Mouse (Mus musculus) cortical plate, adult 2 months (tissue): ENCODE results near the gene Ypel4. TPM values are rescaled to one million over a fixed set of nuclear protein-coding genes. Genes with fewer than 3 reads are reported as not detected.

ENCODE experiments used
- H3K27ac ChIP-seq: fragments of 200-500 bp; 2 replicates; pipeline ENCODE4 v1.5.1; 2012; ENCODE audit warnings: low read length, control low read depth, inconsistent platforms; ENCODE audit not compliant: insufficient read depth
- H3K4me1 ChIP-seq: fragments of 200-500 bp; 2 replicates; pipeline ENCODE4 v1.6.1; 2011; ENCODE audit warnings: low read length; ENCODE audit not compliant: control insufficient read depth, insufficient read depth
- H3K4me3 ChIP-seq: fragments of 200-500 bp; 2 replicates; pipeline ENCODE4 v1.5.1; 2011; ENCODE audit warnings: mild to moderate bottlenecking, low read length, control low read depth; ENCODE audit not compliant: insufficient read depth
- CTCF ChIP-seq: fragments of 200-500 bp; IDR thresholded peaks from 2 replicates; pipeline ENCODE4 v1.5.1; 2011; ENCODE audit warnings: mild to moderate bottlenecking, control low read depth, low read length; ENCODE audit not compliant: insufficient read depth; ENCODE audit errors: extremely low read depth
- POLR2A ChIP-seq: fragments of 200-500 bp; IDR thresholded peaks from 2 replicates; pipeline ENCODE4 v1.6.1; 2011; ENCODE audit warnings: mild to moderate bottlenecking, low read length, control low read depth; ENCODE audit not compliant: insufficient read depth; ENCODE audit errors: extremely low read depth
- polyA plus RNA-seq: library from polyadenylated mRNA; depleted of rRNA; stranded (reverse); fragments of >200 nt; gene quantifications from 2 replicates; pipeline ENCODE4 v1.2.3, GENCODE M21; 2012; rRNA removed

Gene Ypel4
- 129 and 156 TPM in 2 replicates for polyA plus RNA-seq

DNA sequence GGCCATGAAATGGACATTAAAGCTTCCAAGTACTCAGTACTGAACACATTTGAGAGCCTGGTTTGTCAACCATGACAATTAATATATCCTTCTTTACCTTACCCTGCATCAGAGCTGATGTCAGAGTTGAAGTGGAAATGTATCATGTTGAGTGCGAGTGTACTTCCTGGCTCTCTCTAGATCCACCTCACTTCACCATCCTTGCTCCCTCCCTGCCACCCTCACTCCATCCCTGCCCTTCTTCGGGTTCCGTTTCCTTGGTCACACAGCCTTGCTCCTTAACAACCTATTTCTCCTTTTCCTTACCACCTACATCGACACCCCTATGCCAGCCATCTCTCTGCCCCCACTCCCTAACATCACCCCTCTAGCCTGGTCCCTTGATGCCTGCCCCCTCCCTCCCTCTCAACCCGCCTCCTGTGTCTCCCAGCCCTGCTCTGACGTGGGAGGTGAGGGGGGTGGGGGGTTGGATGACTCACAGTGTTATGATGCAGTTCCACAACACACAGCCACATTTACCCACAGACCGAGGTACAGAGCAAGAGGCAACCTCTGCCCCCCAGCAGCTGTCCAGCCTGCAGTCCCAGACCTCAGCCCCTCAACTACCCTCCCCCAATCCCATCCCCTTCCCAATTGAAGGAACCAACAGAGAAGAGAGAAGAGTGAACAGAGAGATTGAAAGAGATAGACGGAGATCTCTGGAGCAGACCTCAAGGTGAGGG, at the start of gene Ypel4:
Gene Ypel4, plus strand, starts transcription at position 480 of the 722 bp plus-strand sequence.
- peak; percentile 88 for TF ChIP-seq POLR2A
- TF ChIP-seq CTCF: no peak
- H3K4me1 ChIP-seq: no peaks in the 10 kb centered on the region
- peak within 1 kb of the TSS; percentile 82 for H3K4me3 ChIP-seq
- peak within 1 kb of the TSS; percentile 52 for H3K27ac ChIP-seq

DNA sequence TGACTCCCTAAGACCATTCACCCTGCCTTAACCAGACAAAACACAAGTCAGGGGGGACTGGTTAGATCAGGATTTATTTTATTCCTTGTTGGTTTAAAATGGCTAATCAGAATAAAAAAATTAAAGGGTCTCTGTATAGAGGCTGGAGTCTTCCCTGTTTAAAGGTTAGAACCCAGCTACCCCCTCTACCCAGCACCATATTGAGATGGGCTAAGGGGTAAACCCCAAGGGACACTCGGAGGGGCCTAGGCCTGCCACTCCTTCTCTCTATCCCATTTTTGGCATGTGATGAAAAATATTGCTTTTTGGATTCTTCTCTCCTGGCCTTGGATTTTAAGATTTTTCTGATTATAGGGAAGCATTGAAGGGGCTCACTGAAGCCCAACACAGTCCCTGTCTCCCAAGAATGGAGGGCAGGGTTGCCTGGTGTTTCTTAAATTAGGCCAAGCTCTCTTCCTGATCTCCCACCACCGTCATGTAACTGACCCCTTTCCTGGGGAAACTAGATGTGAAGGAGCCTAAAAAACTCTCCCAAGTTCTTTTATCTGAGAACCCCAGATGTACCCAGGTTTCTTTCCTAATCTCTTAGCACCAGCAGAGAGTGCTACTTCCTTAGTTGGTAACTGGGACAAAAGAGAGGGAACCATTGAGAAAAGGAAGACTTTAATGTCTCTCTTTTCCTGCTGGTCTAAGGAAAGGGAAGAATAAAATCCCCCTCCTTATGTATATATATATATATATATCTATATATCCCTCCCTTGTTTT, 45.6 kb upstream of the Ypel4 start:
- Histone ChIP-seq H3K4me1 (no peaks in the 10 kb centered on the region), H3K27ac (no peak overlapping the region), H3K4me3 (no peak overlapping the region)
- TF ChIP-seq CTCF (no peak), POLR2A (no peak)

DNA sequence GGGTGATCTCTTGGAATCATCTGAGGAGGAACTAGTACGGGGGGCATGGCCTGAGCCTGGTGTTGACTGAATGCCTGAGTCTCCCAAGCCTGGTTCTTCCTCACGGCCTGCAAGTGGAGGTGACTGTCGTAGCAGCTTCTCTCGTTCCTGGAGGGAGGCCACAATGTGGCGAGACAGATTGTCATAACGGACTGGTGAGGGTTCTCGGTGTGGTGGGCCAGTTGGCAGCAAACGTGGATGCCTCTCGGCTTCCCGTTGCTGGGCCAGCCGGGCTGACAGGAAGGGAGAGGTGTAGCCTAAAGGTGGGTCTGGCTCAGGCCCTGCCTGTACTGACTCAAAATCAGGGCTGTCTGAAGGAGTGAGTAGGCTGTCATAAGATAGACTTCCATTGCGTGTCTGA, 43.8 kb upstream of the Ypel4 start:
- Histone ChIP-seq H3K4me3 (no peak overlapping the region), H3K27ac (no peak overlapping the region), H3K4me1 (no peaks in the 10 kb centered on the region)
- TF ChIP-seq POLR2A: no peak
- TF ChIP-seq CTCF: no peak

DNA sequence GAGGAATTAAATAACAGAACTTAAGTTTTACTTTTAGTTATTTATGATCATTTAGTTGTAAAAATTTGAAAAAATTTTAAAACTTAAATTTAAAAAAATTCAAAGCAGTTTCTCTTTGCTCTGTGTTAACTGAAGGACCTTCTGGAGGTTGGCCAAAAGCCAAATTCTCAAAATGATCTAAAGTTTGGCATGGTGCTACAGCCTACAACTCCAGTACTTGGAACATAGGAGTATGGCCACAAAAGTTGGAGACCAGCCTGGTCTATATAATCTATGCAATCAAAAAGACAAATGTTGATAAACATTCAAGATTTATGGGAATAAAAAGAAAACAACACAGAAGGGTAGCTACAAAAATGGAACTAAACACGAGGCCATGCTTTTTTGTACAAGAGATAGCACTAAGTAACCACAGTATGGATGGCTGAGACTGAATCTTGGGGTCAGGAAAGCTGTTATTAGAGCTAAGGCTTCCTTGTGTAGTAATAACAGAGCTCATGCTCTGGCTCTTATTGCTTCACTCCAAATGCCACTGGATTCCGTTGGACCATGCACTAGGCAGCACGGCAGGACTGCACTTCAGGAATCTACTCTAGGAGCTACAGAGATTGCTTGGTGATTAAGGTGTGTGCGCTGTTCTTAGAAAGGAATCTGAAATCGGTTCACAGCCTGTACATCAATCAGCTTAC, 38.7 kb upstream of the Ypel4 start:
- TF ChIP-seq POLR2A (no peak), CTCF (no peak)
- no peak overlapping the region for H3K4me3 ChIP-seq
- H3K4me1 ChIP-seq: no peaks in the 10 kb centered on the region
- no peak overlapping the region for H3K27ac ChIP-seq

DNA sequence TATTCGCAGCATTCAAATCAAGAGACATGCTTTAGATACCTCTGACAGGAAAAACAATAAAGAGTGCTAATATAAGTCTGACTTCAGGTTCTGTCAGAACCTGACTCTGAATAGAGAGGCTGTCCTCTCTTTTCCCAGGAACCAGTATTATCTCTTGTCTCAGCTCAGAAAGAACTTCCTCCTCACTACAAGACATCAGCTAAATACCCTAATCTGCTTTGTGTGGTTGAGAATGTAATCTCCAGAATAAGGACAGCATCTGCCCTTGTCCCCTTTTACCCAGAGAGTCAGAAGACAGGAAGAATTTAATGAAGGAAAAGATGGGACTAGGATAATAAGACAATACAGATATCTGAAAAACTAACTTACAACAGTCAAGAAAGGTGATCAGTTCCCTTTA, 30.4 kb upstream of the Ypel4 start:
- no peak overlapping the region for H3K4me3 ChIP-seq
- H3K4me1 ChIP-seq: peaks cover 1% of the 10 kb centered on the region; the same call in 1 of the 2 replicates
- TF ChIP-seq CTCF: no peak
- no peak for TF ChIP-seq POLR2A
- no peak overlapping the region for H3K27ac ChIP-seq

DNA sequence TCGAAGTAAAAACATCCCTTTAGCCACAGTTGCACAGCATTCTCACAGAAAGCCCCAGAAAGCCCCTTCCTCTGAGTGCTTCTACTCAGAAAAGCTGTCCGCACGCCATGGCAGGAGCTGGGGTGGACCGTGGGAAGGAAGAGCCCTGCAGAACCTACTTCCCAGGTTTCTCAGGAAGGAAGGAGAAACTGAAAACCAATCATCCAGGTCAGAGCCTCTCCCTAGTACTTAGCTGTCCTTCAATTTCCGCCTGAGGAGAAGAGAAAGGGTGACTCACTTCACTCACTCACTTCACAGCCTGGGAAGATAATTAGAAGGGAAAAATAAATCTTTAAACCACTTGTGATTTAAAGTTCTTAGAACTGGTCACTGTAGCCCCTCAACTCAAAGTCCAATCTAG, 29.5 kb upstream of the Ypel4 start:
- Histone ChIP-seq H3K4me3 (no peak overlapping the region), H3K27ac (no peak overlapping the region), H3K4me1 (peaks cover 1% of the 10 kb centered on the region; the same call in 1 of the 2 replicates)
- no peak for TF ChIP-seq CTCF
- no peak for TF ChIP-seq POLR2A

DNA sequence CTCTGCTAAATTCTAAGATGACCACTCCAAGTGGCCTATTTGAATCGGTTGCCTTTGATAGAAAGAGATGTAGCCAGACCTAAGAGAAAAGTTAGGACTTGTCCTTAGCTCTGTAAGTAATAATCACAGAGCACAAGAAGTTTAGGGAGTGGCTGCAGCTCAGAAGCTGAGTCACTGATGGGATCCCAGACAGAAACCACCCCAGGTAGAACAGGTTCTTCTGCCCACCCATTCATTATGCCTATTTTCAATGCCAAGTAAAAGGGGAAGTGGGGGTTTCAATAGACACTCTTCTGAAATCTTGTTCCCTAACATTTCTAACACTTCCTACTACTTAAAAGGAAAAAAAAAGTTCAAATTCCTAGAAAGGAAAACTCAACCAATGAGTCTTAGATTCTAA, 28.6 kb upstream of the Ypel4 start:
- peaks cover 1% of the 10 kb centered on the region; the same call in 1 of the 2 replicates for H3K4me1 ChIP-seq

DNA sequence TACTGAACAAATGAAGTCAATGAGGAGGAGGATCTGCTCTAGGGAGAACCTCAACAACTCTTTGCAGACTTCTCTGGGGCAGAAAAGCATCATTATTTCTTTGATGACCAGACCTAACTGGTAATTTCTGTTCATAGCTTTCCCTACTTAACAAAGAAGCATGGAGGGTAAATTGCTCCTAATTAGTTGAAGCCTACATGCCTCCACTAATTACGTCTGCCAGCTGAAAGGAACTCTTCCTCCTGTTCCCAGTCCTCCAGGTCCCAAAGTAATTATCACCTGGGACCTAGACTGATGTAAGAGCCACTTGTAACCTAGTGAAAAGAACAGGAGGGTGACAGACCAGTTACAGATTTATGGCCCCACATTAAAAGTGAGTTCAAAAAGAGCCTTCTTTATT, 26.3 kb upstream of the Ypel4 start:
- H3K4me1 ChIP-seq: peaks cover 1% of the 10 kb centered on the region; the same call in 1 of the 2 replicates
- TF ChIP-seq CTCF: no peak
- H3K4me3 ChIP-seq: no peak overlapping the region
- no peak overlapping the region for H3K27ac ChIP-seq

More for the DNA sequence above, 28.6 kb upstream of the Ypel4 start:
- no peak overlapping the region for H3K27ac ChIP-seq
- TF ChIP-seq POLR2A (no peak), CTCF (no peak)
- no peak overlapping the region for H3K4me3 ChIP-seq

DNA sequence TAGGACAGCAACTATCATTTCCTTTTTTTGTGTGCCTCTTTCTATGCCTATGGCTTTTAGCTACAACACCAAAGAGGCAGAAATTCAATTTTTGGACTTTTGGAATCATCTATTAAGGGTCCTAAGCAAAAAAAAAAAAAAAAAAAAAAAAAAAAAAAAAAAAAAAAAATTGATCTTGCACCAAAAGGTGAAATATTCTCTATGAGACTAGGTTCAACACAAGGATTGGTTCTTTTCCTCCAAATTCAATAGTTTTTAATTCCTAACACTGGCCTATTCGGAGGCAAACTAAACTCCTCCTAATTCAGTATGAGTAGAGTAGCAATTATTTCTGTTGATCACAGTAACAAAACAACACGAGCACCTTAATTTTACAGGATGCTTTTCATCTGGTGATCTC, 22.0 kb upstream of the Ypel4 start:
- H3K4me3 ChIP-seq: no peak overlapping the region
- H3K4me1 ChIP-seq: peaks cover 4% of the 10 kb centered on the region; the same call in 1 of the 2 replicates
- H3K27ac ChIP-seq: no peak overlapping the region
- TF ChIP-seq POLR2A (no peak), CTCF (no peak)

DNA sequence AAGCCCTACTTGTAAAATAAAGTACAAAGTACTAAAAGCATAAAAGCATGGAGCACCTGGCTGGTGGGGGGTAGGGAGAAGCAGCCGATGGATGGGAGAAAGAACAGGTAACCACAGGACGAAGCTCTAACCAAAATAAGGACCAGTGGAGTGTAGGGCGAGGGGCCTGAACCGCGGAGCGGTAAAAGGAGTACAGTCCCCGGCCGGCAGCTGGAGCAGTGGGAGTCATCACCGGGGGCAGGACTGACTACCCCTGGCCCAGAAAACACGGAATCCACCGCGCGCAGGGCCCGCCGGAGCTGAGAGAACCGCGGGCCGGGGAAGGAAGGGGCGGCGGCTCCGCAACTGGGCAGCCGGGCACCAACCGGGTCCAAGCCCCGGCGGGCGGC, 19.4 kb upstream of the Ypel4 start:
- peaks cover 2% of the 10 kb centered on the region; the same call in 1 of the 2 replicates for H3K4me1 ChIP-seq
- H3K27ac ChIP-seq: peak overlapping the region; percentile 96
- H3K4me3 ChIP-seq: peak overlapping the region; percentile 62
- TF ChIP-seq POLR2A (no peak), CTCF (no peak)
